Mouse (Mus musculus): ENCODE data around the gene Pisd.
"Not testable (repeated sequence)": the region's sequence is repeated elsewhere in the genome, so short reads cannot be mapped to it uniquely, and the experiment has no call there.

The Pisd gene

DNA sequence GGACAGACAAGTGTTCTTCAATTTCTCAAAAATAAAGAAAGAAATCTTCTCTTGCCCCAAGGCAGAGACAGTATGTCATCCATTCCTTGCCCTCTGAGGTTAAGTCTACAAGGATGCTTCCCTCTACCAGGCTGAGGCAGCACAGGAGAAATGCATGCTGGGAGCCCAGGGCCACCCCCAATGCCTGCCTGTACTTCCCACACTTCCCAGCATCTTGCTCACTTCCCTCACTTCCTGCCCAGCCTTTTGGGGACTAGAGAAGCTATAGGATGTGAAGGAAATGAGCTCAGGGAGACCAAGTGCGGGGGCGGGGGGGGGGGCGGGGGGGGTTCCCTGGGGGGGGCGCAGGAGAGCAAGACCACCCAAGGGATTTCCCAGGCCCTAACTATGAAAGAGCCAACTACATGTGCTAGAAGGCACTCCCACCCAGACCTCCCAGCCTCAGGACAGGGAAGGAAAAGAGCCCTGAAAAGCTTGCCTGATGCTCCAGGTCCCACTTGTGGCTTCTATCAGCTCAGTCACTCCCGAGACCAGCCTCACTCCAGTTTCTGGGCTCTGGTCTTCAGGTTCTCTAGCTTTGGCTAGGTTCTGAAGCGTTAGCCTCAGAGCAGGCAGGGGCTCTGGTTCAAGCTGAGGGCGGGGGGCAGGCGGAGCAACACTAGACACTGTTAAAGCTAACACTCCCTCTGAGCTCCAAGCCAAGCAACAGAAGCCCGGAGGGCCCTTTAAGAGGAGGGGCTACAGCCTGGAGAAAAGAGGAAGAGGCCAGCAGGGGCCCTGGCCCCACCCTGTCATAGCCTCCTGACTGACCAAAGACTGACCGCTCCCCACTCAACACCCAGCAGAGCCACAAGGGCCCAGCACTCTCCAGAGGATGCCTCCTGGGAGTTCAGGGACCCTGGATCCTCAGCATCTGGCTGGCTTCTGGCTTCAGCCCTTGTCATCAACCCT is 39.5 kb downstream of the Pisd start:
- peak; percentile 23 to 29 for DNase-seq

- DNase-seq, result peak; percentile 68 to 73
These were observed 43.3 kb downstream of the Pisd start for GRCm38 (mm10) chr5:32742149-32742548.

DNA sequence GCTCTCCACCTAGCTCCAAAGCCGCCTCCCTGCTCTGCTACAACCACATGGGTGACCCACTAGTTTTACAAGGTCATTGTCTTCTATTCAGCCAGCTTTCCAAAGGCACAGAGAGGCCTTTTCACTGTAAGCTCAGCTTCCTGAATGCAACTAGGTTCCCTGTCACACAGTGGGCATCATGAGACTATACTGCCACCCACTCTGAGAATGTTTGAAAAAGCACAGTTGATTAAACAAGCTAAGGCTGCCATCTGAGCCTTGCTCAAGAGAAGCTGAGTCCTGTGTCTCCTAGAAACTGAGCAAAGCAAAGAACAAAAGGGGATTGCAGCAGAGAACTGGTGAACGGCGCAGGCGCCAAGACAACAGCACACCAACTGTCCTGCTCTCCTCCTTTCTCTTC is 44.1 kb downstream of the Pisd start:
- not testable (repeated sequence) for DNase-seq

DNA sequence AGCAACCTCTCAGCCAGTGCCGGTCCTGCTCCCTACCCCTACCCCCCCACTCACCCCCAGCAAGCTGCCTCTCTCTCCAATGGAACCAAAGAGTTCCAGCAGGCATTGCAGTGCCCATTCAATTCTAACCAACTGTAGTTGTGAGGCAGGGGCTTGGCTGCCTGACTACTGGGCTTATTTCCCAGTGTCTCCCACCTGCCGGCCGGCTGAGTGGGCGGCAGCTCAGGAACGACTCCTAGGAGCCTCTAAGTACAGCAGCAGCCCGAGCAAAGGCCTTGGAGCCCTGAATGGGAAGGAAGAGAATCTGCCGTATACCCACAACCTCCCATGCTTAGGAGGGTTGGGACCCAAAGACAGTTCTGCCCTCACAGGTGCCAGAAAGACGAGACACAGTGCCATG is 44.6 kb downstream of the Pisd start:
- not testable (repeated sequence) for DNase-seq

GRCm38 (mm10) chr5:32740138-32740537 is 45.3 kb downstream of the Pisd start:
- DNase-seq, result no peak

GRCm38 (mm10) chr5:32736770-32737169 is 48.7 kb downstream of the Pisd start:
- not testable (repeated sequence) for DNase-seq

DNA sequence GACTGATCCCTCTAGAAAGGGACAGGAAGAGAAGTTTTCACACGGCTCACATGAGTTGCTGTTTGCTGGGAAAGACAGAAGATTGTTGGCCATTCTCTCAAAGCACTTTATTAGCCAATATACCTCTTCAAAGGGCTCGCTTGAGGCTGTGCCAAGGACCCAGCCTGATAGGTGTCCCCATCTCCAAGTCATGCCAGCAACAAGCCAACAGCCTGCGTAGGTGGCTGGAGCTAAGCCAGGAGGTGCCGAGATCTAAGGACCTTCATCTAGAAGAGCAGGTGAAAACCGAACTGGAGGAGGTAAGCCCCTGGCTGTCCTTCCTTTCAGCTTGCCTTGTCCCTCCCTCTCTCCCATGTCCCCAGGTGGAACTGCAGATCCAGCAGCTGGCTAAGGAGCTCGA is 49.7 kb downstream of the Pisd start:
- peak in 1 of 2 experiments; percentile 27 for DNase-seq

DNA sequence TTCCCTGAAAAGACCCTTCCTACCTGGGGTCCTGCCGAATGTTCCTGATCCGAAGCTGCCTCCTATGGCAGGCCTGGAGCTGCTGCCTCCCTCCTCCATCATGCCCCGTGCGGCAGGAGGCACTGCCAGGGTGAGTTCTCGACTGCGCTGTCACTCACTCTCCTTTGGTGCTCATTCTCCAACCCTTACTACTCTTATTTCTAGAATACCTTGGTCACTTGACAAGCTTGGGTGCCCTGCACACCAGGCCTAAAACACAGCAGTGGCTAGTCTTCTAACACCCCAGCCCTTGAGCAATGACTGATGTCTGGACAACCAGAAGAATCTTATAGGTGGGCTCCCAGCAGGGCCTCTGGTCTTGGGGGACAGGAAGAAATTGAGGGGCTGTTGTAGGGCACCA is 51.6 kb downstream of the Pisd start:
- DNase-seq, result not testable (repeated sequence)

GRCm38 (mm10) chr5:32728851-32729250 is 56.6 kb downstream of the Pisd start:
- DNase-seq, result no peak

DNA sequence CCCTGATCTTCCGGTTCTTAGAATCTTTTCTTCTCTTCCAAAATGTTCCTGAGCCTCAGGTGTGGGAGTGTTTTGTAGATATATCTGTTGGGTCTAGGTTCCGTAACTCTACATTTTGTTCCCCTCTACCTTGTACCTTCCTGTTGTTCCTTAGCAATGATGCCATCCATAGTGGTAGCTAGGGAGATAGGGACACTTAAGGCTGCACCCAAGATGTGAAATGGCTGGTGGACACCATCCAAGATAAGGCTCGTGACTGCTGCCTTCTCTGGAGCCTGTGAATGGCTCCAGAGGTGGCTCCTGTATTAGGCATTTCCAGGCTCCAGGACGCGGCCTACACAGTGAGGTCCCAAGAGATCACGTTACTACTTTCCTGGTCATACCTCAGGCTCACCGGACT is 57.1 kb downstream of the Pisd start:
- DNase-seq, result no peak

DNA sequence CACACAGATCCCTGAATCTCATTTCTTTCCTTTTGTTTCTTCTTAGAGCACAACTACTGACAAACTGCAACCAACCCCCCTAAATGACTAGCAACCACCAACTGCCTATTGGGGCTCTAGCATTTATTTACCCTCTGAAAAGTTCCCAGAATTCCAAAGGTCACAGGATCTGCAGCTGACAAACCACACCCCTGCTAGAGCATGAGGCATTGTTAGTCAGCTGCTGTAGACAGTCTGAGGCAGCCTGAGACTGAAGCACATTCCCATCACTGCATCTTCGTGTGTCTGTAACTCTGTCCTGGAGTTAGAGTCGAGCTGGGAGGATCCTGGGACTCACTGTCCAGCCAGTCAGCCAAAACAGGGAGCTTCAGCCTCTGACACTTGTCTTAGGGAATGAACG is 60.0 kb downstream of the Pisd start:
- not testable (repeated sequence) for DNase-seq

- DNase-seq, result no peak
These were observed 61.5 kb downstream of the Pisd start for GRCm38 (mm10) chr5:32723981-32724380.

DNA sequence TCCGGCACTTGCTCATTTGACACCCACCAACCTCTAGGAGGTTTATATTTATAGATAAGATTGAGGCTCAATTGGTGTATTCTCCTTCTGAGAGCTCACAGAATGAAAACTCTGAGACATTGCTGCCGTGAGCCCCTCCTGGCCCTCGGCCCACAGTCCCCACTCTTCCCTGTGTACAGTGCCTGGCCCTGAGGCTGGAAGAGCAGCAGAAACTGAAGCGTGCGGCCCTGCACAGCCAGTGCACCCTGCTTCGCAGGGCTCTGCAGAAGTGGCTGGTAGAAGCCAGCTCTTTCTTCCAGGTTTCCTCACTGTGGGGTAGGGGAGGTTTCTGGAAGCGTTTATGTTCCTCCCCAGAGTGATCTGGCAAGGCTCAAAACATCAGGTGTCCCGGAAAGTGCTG is 62.7 kb downstream of the Pisd start:
- not testable (repeated sequence) for DNase-seq

- no peak for DNase-seq
These were observed 63.2 kb downstream of the Pisd start for GRCm38 (mm10) chr5:32722263-32722662.

DNA sequence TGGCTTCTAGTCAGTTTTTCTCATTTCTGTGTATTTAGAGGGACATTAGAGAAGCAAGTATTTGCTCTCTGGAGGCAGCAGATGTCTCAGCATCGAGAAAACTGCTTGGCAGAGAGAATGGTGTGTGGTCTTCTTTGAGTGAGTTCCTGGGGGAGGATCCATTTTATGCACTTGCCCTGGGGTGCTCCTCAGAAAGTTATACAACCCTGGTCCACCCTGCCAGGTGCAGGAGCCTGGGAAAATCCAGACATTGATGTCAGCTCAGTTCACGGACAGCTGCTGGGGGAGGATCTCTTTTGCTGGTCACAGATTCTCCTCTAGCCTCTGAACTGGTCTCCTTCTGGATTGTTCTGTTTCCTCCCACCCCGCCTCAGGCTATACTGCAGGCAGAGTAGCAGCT is 64.1 kb downstream of the Pisd start:
- DNase-seq, result no peak

- no peak for DNase-seq
These were observed 65.0 kb downstream of the Pisd start for GRCm38 (mm10) chr5:32720416-32720815.

DNA sequence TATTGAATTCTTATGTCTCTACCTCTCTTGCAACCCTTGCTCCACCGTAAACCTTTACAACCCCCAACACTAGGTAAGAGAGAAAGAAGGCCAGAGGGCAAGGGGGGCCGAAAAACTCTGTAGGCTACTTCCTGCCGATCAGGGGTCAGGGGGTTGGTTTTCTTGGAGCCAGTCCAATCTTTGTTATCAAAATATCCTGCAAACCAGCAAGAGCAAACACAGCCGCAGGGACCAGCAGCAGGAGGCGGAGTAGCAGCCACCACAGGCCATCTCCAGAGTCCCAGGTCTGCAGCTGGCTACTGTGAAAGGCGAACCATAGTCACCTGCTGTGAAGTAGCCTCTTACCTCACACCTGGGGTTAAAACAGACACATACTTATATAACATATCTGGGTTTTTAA is 66.5 kb downstream of the Pisd start:
- no peak for DNase-seq

DNA sequence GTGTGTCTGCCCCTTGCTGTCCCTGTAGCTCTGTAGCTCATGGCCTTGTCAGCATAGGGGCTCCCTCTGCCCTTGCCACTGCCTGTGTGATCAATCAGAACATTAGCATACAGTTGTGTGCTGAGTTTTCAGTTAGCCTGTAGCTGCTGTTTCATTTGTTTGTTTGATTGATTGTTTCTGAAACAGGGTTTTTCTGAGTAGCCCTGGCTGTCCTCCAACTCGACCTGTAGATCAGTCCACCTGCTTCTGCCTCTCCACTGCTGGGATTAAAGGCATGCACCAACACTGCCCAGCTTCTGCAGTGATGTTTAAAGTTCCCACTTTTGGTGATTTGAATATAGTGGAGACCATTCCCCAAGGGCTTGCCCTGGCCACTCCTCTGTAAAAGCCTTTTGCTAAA is 67.7 kb downstream of the Pisd start:
- no peak for DNase-seq

GRCm38 (mm10) chr5:32713703-32714467 is 71.6 kb downstream of the Pisd start:
- DNase-seq, result peak; percentile 85 to 86

- no peak for DNase-seq
These were observed 72.3 kb downstream of the Pisd start for GRCm38 (mm10) chr5:32713042-32713702.

DNA sequence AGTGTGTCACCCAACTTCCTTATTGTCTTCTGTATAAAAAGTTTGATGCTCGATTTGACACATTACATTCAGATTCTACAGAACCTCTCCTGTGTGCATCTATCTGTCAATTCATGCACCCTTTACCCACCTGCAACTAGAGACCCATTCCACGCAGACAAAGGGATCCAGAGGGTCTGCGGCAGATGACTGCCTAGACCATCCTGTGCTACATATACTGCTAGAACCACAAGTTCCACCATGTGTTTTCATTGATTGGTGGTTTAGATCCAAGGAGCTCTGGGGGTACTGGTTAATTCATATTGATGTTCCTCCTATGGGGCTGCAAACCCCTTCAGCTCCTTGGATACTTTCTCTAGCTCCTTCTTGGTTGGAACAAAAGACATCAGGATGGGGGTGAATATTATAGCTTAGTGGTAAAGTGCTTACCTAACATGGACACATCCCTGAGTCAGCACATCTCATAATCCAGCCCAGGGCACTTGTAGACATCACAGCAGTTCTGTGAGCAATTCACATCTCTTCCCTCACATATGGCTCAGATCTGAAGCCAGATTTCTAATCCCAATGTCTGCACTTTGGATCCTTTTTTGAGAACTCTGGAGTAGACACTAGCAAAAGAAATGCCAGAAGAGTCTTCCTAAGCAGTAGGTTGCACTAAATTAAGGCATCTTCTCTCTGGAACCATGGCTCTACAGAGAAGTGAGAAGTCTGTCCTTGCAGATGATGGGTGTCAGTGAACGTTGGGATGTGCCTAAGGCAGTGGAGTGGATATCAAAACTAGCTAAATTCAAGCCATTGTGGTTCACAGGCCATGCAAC is 73.0 kb downstream of the Pisd start:
- no peak for DNase-seq

- no peak for DNase-seq
These were observed 74.0 kb downstream of the Pisd start for GRCm38 (mm10) chr5:32711485-32711884.
